Mouse (Mus musculus): ENCODE measurements around the gene Map2k2. TPM values are rescaled to one million over a fixed set of nuclear protein-coding genes. Genes with fewer than 3 reads are reported as not detected.
"Not testable (repeated sequence)": the region's sequence is repeated elsewhere in the genome, so short reads cannot be mapped to it uniquely, and the experiment has no call there.

The Map2k2 gene
- total RNA-seq, 2 experiments from 2014 or later: 132 to 141 TPM

DNA sequence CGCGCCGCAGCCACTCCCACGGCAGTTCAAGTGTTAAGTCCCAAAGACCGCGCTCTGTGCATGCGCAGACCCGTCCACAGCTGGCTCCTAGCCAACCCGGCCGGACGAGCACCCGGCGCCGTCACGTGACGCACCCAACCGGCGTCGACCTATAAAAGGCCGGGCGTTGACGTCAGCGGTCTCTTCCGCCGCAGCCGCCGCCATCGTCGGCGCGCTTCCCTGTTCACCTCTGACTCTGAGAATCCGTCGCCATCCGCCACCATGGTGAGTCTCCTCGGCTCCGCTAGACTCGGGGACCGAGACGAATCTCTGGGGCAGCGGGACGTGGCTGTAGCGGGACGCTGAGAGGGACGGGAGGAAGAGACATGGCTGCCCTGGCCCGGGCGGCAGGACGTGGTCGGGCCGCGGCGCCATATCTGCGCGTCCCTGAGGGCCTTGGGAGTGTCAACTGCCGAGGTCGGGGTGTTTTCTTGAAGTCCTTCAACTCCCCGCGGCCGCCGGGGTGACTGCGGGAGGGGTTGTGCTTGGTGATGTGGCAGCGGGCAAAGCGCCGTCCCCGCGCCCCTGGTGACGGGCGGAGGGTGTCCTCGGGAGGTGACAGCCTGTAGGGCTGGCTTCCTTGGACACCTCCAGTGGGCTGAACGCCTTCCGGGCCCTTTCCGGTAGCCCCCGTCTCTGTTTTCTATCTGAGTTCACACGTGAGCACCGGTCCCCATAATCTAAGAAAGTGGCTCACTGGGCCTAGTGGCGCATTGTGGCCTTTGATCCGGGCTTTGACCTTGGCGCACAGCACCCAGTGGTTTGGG lies 71.0 kb downstream of the Map2k2 start, which contains the start of gene Eef2:
Eef2 (plus strand) TSS at position 166 of the 806 bp plus-strand sequence.
- peak; percentile 96 to 97 for DNase-seq

DNA sequence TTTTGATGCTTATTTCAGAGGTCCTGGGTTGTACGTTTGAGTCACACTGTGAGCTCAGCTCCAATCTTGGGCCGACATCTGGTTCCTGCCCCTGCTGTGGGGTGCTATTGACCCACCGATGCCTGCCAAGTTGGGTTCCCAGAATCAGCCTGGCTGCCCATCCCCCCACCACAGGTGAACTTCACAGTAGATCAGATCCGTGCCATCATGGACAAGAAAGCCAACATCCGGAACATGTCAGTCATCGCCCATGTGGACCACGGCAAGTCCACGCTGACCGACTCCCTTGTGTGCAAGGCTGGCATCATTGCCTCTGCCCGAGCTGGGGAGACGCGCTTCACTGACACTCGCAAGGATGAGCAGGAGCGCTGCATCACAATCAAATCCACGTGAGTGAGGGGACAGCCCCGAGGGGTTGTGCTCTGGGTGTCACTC lies 71.8 kb downstream of the Map2k2 start:
- no peak for DNase-seq

DNA sequence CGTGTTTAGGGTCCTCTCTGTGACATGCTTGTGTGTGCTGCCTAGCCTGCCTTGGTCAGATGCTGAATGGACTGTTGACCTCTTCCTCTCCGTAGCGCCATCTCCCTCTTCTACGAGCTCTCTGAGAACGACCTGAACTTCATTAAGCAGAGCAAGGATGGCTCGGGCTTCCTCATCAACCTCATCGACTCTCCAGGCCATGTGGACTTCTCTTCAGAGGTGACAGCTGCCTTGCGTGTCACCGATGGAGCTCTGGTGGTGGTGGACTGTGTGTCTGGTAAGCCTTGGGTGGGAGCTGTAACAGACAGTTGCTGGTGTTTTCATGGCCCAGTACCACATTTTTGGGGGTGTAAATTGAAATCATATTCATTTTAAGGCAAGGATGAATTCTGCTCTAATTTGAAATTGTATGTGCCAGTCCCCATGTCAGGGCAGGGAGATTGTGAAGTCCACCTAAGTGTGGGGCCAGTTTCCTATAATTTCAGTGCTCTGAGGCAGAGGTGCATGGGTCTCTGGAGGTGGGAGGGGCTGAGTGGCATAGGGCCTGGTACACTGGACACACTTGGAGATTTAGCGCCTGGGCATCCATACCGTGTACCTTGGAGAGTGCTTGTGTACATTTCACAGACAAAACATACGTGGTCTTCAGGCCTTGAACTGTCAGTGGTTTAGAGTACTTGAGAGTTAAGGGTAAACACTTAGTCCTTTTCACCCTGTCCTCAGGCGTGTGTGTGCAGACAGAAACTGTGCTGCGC lies 72.4 kb downstream of the Map2k2 start:
- no peak for DNase-seq

DNA sequence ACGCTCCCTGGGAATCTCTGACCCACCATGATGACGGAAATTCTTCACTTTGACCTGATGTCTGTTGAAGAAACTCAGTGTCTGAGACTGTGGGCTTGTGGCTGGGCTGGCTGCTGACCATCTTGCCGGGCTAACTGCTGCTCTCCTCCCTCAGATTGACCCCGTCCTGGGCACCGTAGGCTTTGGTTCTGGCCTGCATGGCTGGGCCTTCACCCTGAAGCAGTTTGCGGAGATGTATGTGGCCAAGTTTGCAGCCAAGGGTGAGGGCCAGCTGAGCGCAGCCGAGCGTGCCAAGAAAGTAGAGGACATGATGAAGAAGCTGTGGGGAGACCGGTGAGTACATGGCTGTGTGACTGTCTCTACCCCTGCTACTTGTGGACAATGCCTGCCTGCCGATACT lies 73.2 kb downstream of the Map2k2 start:
- DNase-seq: no peak

DNA sequence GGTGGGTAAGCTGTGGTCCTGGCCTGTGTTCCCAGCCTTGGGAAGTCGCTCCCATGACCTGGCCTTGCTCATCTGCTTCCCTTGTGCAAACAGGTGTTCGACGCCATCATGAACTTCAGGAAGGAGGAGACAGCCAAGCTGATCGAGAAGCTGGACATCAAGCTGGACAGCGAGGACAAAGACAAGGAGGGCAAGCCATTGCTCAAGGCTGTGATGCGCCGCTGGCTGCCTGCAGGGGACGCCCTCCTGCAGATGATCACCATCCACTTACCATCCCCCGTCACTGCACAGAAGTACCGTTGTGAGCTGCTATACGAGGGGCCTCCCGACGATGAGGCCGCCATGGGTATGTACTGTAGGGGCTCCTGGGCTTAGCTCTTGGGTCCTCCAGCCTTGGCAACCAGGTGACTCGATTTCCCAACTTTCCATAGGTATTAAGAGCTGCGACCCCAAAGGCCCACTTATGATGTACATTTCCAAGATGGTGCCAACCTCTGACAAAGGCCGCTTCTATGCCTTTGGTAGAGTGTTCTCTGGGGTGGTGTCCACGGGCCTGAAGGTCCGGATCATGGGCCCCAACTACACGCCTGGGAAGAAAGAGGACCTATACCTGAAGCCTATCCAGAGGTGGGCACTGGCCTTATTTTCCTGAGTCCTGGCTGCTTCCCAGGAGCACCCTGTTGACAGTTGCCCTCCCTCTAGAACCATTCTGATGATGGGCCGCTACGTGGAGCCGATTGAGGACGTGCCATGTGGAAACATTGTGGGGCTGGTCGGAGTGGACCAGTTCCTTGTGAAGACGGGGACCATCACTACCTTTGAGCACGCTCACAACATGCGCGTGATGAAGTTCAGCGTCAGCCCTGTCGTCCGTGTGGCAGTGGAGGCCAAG lies 74.0 kb downstream of the Map2k2 start:
- no peak for DNase-seq

DNA sequence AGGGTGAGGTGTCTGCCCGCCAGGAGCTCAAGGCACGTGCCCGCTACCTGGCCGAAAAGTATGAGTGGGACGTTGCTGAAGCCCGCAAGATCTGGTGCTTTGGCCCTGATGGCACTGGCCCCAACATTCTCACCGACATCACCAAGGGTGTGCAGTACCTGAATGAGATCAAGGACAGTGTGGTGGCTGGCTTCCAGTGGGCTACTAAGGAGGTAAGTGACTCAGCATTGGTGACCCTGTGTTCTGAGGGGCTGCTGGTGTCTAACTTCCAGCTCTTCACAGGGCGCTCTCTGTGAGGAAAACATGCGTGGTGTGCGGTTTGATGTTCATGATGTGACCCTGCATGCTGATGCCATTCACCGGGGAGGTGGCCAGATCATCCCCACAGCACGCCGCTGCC lies 75.2 kb downstream of the Map2k2 start:
- no peak for DNase-seq

DNA sequence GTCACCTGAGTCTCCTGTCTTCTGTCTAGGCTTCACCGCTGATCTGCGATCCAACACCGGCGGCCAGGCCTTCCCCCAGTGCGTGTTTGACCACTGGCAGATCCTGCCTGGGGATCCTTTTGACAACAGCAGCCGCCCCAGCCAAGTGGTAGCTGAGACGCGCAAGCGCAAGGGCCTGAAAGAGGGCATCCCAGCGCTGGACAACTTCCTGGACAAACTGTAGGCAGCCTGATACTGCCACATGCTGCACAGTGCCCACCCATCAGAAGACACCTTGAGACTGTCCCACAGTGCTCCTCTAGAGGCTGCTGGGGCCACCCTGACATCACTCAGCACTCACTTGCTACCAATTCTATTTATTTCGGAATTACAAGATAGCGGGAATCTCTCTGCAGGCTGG lies 76.1 kb downstream of the Map2k2 start:
- DNase-seq: not testable (repeated sequence)

DNA sequence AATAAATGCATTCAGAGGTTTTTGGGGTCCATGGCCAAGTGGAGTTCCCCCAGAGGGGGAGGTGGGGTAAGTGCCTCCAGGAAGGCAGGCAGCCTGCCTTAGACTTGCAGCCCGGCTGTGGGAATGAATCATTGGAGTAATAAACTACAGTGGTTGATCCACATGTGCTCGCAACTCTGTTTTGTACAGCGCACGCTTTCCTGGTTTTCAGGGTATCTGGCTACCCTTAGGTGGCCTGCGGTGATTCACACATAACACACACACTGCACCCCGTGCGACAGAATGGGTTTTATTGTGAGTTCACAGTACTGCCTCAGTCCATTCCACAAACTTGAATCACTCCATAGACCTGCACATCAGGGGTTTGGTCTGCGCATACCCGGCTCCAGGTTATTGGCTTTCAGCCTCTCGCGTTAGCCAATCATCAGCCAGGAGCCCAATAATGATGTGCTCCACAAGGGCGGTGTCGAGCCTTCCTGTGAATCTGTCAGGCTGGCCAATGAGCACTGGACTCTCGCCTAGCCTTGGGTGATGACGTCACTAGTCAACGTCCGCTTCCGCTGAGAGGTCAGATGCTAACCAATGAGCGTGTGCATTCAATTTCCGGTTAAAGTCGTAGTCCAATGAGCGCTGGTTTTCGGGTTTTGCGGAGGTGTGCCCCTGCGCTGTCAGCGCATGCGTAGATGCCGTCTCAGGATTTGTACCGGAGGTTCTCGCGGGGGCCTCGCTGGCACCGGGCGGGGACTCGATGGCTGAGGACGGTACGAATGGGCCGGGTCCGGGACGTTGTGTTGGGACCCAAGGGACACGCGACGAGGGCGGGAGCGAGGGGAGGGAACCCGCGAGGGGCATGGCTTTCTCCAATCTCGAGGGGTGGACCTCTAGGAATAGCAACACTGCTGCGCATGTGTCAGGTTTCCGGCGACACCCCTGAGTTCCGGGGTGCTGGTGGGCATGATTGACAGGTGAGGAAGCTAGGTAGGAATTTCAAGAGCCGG lies 76.9 kb downstream of the Map2k2 start, which contains the start of gene Dapk3:
Dapk3 (plus strand) TSS at position 670 of the 998 bp plus-strand sequence.
- peak; percentile 97 to 98 for DNase-seq

Small RNA genes within 50 kb of the gene (microRNA-seq; reads per million reads assigned to microRNA genes)
- gene Mir5615-1 (0 reads per million in 2 experiments), gene Mir5615-2 (0 reads per million in 2 experiments)

Other genes with a start within 250 kb of the Map2k2 start
- gene Tmprss9, start 234.1 kb upstream of the Map2k2 start, total RNA-seq (2021): under 1 TPM; 0.15 to 0.40 TPM
- 100 to 1,000 TPM; 142 to 144 TPM for gene Timm13, start 204.9 kb upstream of the Map2k2 start, total RNA-seq (2021)
- 10 to 100 TPM; 19.6 to 19.7 TPM for gene Lmnb2, start 187.7 kb upstream of the Map2k2 start, total RNA-seq (2021)
- 10 to 100 TPM; 17.7 to 19.1 TPM for gene Gadd45b, start 175.8 kb upstream of the Map2k2 start, total RNA-seq (2021)
- 100 to 1,000 TPM; 161 to 175 TPM for gene Gng7, start 91.0 kb upstream of the Map2k2 start, total RNA-seq (2021)
- 10 to 100 TPM; 96.5 to 98.1 TPM for gene Diras1, start 80.3 kb upstream of the Map2k2 start, total RNA-seq (2021)
- gene Slc39a3, start 68.5 kb upstream of the Map2k2 start, total RNA-seq (2021): 10 to 100 TPM; 69.6 to 71.4 TPM
- gene Sgta, start 45.7 kb upstream of the Map2k2 start, total RNA-seq (2021): 100 to 1,000 TPM; 174 to 175 TPM
- gene Thop1, start 35.9 kb upstream of the Map2k2 start, total RNA-seq (2021): 10 to 100 TPM; 48.9 to 55.3 TPM
- gene Creb3l3, start 7.0 kb upstream of the Map2k2 start, total RNA-seq (2021): under 1 TPM; 0.52 to 0.71 TPM
- 100 to 1,000 TPM; 109 to 116 TPM for gene Zbtb7a, start 29.3 kb downstream of the Map2k2 start, total RNA-seq (2021)
- gene Pias4, start 62.0 kb downstream of the Map2k2 start, total RNA-seq (2021): 10 to 100 TPM; 26.2 to 29.8 TPM
- gene Eef2, start 70.7 kb downstream of the Map2k2 start, total RNA-seq (2021): 100 to 1,000 TPM; 868 to 892 TPM
- 10 to 100 TPM; 65.6 to 77.8 TPM for gene Dapk3, start 77.1 kb downstream of the Map2k2 start, total RNA-seq (2021)
- not detected for gene 4930442H23Rik, start 77.9 kb downstream of the Map2k2 start, total RNA-seq (2021)
- gene Nmrk2, start 96.1 kb downstream of the Map2k2 start, total RNA-seq (2021): under 1 TPM; 0.20 to 0.25 TPM
- gene Atcay, start 124.9 kb downstream of the Map2k2 start, total RNA-seq (2021): 100 to 1,000 TPM; 150 TPM
- gene Zfr2, start 127.2 kb downstream of the Map2k2 start, total RNA-seq (2021): 10 to 100 TPM; 65.7 to 70.0 TPM
- 100 to 1,000 TPM; 227 to 236 TPM for gene Matk, start 147.0 kb downstream of the Map2k2 start, total RNA-seq (2021)
- 10 to 100 TPM; 32.3 to 36.0 TPM for gene Mrpl54, start 161.0 kb downstream of the Map2k2 start, total RNA-seq (2021)
- 10 to 100 TPM; 39.3 to 56.0 TPM for gene Apba3, start 161.0 kb downstream of the Map2k2 start, total RNA-seq (2021)
- gene Tjp3, start 185.7 kb downstream of the Map2k2 start, total RNA-seq (2021): 1 to 10 TPM in 1 of 2 experiments, under 1 TPM in 1; 0.65 to 1.7 TPM
- gene Pip5k1c, start 187.0 kb downstream of the Map2k2 start, total RNA-seq (2021): 100 to 1,000 TPM; 301 to 304 TPM
- 10 to 100 TPM; 28.9 to 30.1 TPM for gene Cactin, start 215.2 kb downstream of the Map2k2 start, total RNA-seq (2021)
- 1 to 10 TPM in 1 of 2 experiments, under 1 TPM in 1; 0.91 to 1.1 TPM for gene Tbxa2r, start 222.8 kb downstream of the Map2k2 start, total RNA-seq (2021)
- 1 to 10 TPM; 1.7 to 1.9 TPM for gene Gipc3, start 237.4 kb downstream of the Map2k2 start, total RNA-seq (2021)
- 10 to 100 TPM; 27.6 to 35.0 TPM for gene Hmg20b, start 244.6 kb downstream of the Map2k2 start, total RNA-seq (2021)